Mouse (Mus musculus): ENCODE data around the gene Upf3b. TPM values are rescaled to one million over a fixed set of nuclear protein-coding genes. Genes with fewer than 3 reads are reported as not detected.
A peak's percentile ranks its signal among the peaks of the same experiment; 100 is the strongest.

Upf3b gene
- polyA plus RNA-seq, 1 experiment from 2014 or later = 19.4 TPM

GRCm38 (mm10) chrX:37117085-37117484 is 7.0 kb upstream of the Upf3b start:
- Histone ChIP-seq H3K9me3 (ENCODE audit: control insufficient read depth, low read length) (no peaks in the 10 kb centered on the region), H3K9ac (ENCODE audit: low read length) (no peak overlapping the region), H3K36me3 (ENCODE audit: control insufficient read depth, insufficient read depth, low read length) (no peaks in the 10 kb centered on the region), H3K27ac (ENCODE audit: low read length) (no peak overlapping the region), H3K4me1 (replicated peaks; ENCODE audit: control insufficient read depth, insufficient read depth, low read length) (no peaks in the 10 kb centered on the region), H3K4me3 (ENCODE audit: low read length) (no peak overlapping the region), H3K27me3 (ENCODE audit: control insufficient read depth, insufficient read depth, low read depth, low read length) (no peaks in the 10 kb centered on the region), H3K4me2 (ENCODE audit: low read depth, low read length) (no peak overlapping the region)
- ATAC-seq (ENCODE audit: low read depth) = 0 out of 2 replicates have a peak, but pooled peaks have one; percentile 43
- no CpG with 5 or more reads among the region's 5 CpGs for WGBS

DNA sequence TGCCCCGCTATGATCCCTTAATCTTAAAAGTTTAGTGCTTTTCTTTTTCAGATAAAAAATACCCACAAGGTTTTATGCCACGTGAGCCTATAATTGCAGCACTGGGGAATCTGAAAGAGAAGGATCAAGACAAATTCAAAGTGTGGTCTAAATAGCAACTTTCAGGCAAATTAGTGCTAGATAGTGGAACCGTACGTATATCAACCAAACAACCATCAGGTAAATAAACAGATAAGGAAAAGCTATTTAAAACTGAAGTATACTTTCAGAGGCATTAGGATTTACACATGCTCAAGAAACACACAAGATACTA is 715 bp upstream of the Upf3b start:
- Histone ChIP-seq H3K4me1 (replicated peaks; ENCODE audit: control insufficient read depth, insufficient read depth, low read length) (no peaks in the 10 kb centered on the region), H3K4me3 (ENCODE audit: low read length) (no peak overlapping the region), H3K9ac (ENCODE audit: low read length) (no peak overlapping the region), H3K36me3 (ENCODE audit: control insufficient read depth, insufficient read depth, low read length) (no peaks in the 10 kb centered on the region), H3K4me2 (ENCODE audit: low read depth, low read length) (no peak overlapping the region), H3K27me3 (ENCODE audit: control insufficient read depth, insufficient read depth, low read depth, low read length) (no peaks in the 10 kb centered on the region), H3K9me3 (ENCODE audit: control insufficient read depth, low read length) (no peaks in the 10 kb centered on the region), H3K27ac (ENCODE audit: low read length) (no peak overlapping the region)
- 76% methylated on average over 4 of the region's 4 CpGs for WGBS
- no peak for ATAC-seq (ENCODE audit: low read depth)

DNA sequence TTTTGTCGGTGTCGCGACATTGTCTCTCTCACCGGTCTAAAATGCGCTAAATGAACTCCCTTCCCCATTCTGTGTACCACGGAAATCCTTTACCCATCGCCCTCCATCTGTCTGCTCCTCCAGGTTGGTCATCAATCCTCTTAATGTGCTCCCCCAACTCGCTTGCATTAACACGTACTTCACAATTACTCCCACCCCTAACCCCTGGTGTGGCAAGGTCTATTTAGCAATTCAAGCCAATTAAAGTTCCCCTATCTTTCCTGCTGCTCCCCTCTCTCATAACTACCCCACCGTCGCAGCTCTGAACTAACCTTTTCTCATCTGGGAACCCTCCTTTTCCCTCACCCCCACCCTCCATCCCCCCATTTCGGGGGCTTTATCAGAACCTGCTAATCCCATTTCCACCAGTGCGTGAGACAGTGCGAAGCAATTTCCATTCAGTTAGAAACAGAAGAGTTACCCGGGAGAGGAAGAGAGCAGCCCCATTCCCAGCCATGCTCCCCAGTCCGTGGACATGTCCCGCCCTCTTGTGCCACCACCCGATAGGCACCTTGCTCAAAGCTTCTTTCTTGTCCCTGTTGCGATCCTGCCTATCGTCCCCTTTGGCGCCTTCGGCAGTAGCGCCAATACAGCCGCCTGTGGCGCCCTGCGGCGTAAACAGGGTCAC is 463 bp downstream of the Upf3b start:
- peak; percentile 75 for ATAC-seq (ENCODE audit: low read depth)
- no peaks in the 10 kb centered on the region for H3K27me3 ChIP-seq (ENCODE audit: control insufficient read depth, insufficient read depth, low read depth, low read length)
- H3K36me3 ChIP-seq (ENCODE audit: control insufficient read depth, insufficient read depth, low read length) = no peaks in the 10 kb centered on the region
- no peaks in the 10 kb centered on the region for H3K4me1 ChIP-seq (replicated peaks; ENCODE audit: control insufficient read depth, insufficient read depth, low read length)
- H3K9me3 ChIP-seq (ENCODE audit: control insufficient read depth, low read length) = no peaks in the 10 kb centered on the region
- peak overlapping the region; percentile 70 for H3K4me3 ChIP-seq (ENCODE audit: low read length)
- H3K27ac ChIP-seq (ENCODE audit: low read length) = peak overlapping the region; percentile 90
- 11% methylated on average over 27 of the region's 27 CpGs for WGBS
- peak overlapping the region; percentile 71 for H3K9ac ChIP-seq (ENCODE audit: low read length)
- peak overlapping the region; percentile 67 for H3K4me2 ChIP-seq (ENCODE audit: low read depth, low read length)

DNA sequence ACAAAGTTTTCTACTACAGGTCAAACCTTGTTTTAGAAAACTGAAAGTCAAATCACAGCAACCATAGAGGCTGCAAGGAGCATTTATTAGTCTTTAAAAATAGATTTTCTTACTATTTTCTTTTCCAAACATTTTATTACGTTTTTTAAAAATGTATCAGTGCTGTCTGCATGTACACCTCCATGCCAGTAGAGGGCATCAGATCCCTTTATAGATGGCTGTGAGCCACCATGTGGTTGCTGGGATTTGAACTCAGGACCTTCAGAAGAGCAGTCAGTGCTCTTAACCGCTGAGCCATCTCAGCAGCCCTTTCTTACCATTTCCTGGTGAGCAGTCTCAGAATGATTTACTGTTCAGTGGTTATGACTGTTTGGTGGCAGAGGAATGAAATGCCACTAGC is 6.3 kb downstream of the Upf3b start:
- Histone ChIP-seq H3K9me3 (ENCODE audit: control insufficient read depth, low read length) (no peaks in the 10 kb centered on the region), H3K27ac (ENCODE audit: low read length) (no peak overlapping the region), H3K4me1 (replicated peaks; ENCODE audit: control insufficient read depth, insufficient read depth, low read length) (no peaks in the 10 kb centered on the region), H3K4me3 (ENCODE audit: low read length) (no peak overlapping the region), H3K4me2 (ENCODE audit: low read depth, low read length) (no peak overlapping the region), H3K9ac (ENCODE audit: low read length) (no peak overlapping the region), H3K27me3 (ENCODE audit: control insufficient read depth, insufficient read depth, low read depth, low read length) (no peaks in the 10 kb centered on the region), H3K36me3 (ENCODE audit: control insufficient read depth, insufficient read depth, low read length) (0 out of 2 replicates have a peak, but pooled peaks cover 2% of the 10 kb centered on the region)
- WGBS = 78% methylated on average over 2 of the region's 2 CpGs
- no peak for ATAC-seq (ENCODE audit: low read depth)

DNA sequence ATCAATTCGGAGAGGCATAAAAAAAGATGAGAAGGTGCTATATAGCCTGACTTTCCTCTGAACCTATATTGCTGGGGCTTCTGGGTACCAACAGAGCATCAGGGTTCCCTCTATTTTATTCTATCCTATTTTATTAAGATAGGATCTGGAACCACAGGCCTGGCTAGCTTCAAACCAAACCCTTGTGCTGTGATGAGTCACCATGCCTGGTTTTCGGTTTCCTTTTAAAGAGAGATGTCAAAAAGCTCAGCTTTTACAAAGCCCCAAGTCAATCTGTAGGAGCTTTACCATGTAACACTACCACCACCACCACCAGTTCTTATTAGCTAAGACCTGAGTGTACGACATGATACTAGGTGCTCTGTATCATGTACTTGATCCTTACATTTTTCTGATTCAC is 11.4 kb downstream of the Upf3b start:
- Histone ChIP-seq H3K4me3 (ENCODE audit: low read length) (no peak overlapping the region), H3K4me1 (replicated peaks; ENCODE audit: control insufficient read depth, insufficient read depth, low read length) (no peaks in the 10 kb centered on the region), H3K4me2 (ENCODE audit: low read depth, low read length) (no peak overlapping the region), H3K27ac (ENCODE audit: low read length) (no peak overlapping the region), H3K9ac (ENCODE audit: low read length) (no peak overlapping the region), H3K27me3 (ENCODE audit: control insufficient read depth, insufficient read depth, low read depth, low read length) (no peaks in the 10 kb centered on the region), H3K9me3 (ENCODE audit: control insufficient read depth, low read length) (no peaks in the 10 kb centered on the region), H3K36me3 (ENCODE audit: control insufficient read depth, insufficient read depth, low read length) (peaks cover 6% of the 10 kb centered on the region; the same call in 1 of the 2 replicates)
- no peak for ATAC-seq (ENCODE audit: low read depth)
- WGBS = 90% methylated on average over 3 of the region's 3 CpGs

GRCm38 (mm10) chrX:37095106-37095768 is 14.9 kb downstream of the Upf3b start:
- H3K27ac ChIP-seq (ENCODE audit: low read length) = no peak overlapping the region
- no peak overlapping the region for H3K4me2 ChIP-seq (ENCODE audit: low read depth, low read length)
- 82% methylated on average over 11 of the region's 11 CpGs for WGBS
- peaks cover 4% of the 10 kb centered on the region; the same call in 1 of the 2 replicates for H3K36me3 ChIP-seq (ENCODE audit: control insufficient read depth, insufficient read depth, low read length)
- H3K27me3 ChIP-seq (ENCODE audit: control insufficient read depth, insufficient read depth, low read depth, low read length) = no peaks in the 10 kb centered on the region
- ATAC-seq (ENCODE audit: low read depth) = no peak
- no peaks in the 10 kb centered on the region for H3K4me1 ChIP-seq (replicated peaks; ENCODE audit: control insufficient read depth, insufficient read depth, low read length)
- no peak overlapping the region for H3K4me3 ChIP-seq (ENCODE audit: low read length)
- H3K9ac ChIP-seq (ENCODE audit: low read length) = no peak overlapping the region
- no peaks in the 10 kb centered on the region for H3K9me3 ChIP-seq (ENCODE audit: control insufficient read depth, low read length)

DNA sequence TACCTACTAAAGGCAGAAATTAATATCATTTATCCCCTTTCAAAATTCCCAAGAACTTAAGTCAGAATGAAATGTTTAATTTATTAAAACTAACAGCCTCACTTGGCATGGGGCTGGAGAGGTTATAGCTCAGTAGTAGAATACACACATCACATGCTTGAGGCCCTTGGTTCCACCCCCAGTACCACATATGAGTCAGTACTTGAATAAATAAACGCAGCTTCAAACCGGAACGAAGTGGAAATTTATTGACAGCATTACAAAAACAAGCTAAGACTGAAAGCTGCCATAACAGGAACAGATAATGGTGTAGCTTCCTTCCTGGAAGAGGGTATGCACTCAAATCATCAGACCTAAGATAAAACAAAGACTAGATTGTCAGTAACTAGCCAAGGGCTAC is 18.7 kb downstream of the Upf3b start:
- peaks cover 4% of the 10 kb centered on the region; the same call in 1 of the 2 replicates for H3K36me3 ChIP-seq (ENCODE audit: control insufficient read depth, insufficient read depth, low read length)
- H3K4me1 ChIP-seq (replicated peaks; ENCODE audit: control insufficient read depth, insufficient read depth, low read length) = no peaks in the 10 kb centered on the region
- 53% methylated on average over 3 of the region's 3 CpGs for WGBS
- H3K9me3 ChIP-seq (ENCODE audit: control insufficient read depth, low read length) = no peaks in the 10 kb centered on the region
- H3K9ac ChIP-seq (ENCODE audit: low read length) = no peak overlapping the region
- no peak overlapping the region for H3K4me3 ChIP-seq (ENCODE audit: low read length)
- ATAC-seq (ENCODE audit: low read depth) = no peak
- no peak overlapping the region for H3K4me2 ChIP-seq (ENCODE audit: low read depth, low read length)
- no peaks in the 10 kb centered on the region for H3K27me3 ChIP-seq (ENCODE audit: control insufficient read depth, insufficient read depth, low read depth, low read length)
- H3K27ac ChIP-seq (ENCODE audit: low read length) = no peak overlapping the region

- Histone ChIP-seq H3K27me3 (ENCODE audit: control insufficient read depth, insufficient read depth, low read depth, low read length) (no peaks in the 10 kb centered on the region), H3K4me2 (ENCODE audit: low read depth, low read length) (no peak overlapping the region), H3K9me3 (ENCODE audit: control insufficient read depth, low read length) (no peaks in the 10 kb centered on the region), H3K36me3 (ENCODE audit: control insufficient read depth, insufficient read depth, low read length) (no peaks in the 10 kb centered on the region), H3K4me3 (ENCODE audit: low read length) (no peak overlapping the region), H3K9ac (ENCODE audit: low read length) (no peak overlapping the region), H3K27ac (ENCODE audit: low read length) (no peak overlapping the region), H3K4me1 (replicated peaks; ENCODE audit: control insufficient read depth, insufficient read depth, low read length) (no peaks in the 10 kb centered on the region)
- ATAC-seq (ENCODE audit: low read depth) = no peak
- WGBS = 86% methylated on average over 1 of the region's 1 CpGs
Measured at GRCm38 (mm10) chrX:37088778-37089177, 21.3 kb downstream of the Upf3b start.

DNA sequence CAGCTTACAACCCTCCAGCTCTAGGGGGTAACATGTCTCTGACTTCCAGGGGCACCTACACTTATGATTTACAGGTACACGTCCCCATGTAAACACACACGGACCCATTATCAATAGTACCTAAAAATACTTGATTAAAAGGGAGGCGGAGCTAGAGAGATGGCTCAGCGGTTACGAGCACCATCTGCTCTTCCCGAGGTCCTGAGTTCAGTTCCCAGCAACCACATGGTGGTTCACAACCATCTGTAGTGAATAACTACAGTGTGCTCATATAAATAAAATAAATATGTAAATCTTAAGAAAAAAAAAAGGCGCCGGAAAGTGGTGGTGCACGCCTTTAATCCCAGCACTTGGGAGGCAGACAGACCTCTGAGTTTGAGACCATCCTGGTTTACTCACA is 24.5 kb downstream of the Upf3b start:
- H3K36me3 ChIP-seq (ENCODE audit: control insufficient read depth, insufficient read depth, low read length) = peaks cover 7% of the 10 kb centered on the region
- peak overlapping the region; percentile 93 for H3K27ac ChIP-seq (ENCODE audit: low read length)
- no peaks in the 10 kb centered on the region for H3K27me3 ChIP-seq (ENCODE audit: control insufficient read depth, insufficient read depth, low read depth, low read length)
- H3K4me3 ChIP-seq (ENCODE audit: low read length) = peak overlapping the region; percentile 65
- 12% methylated on average over 9 of the region's 9 CpGs for WGBS
- H3K4me2 ChIP-seq (ENCODE audit: low read depth, low read length) = peak overlapping the region; percentile 56
- H3K9ac ChIP-seq (ENCODE audit: low read length) = peak overlapping the region; percentile 26; the same call in 1 of the 2 replicates
- H3K4me1 ChIP-seq (replicated peaks; ENCODE audit: control insufficient read depth, insufficient read depth, low read length) = peaks cover 7% of the 10 kb centered on the region; the same call in 1 of the 2 replicates
- no peaks in the 10 kb centered on the region for H3K9me3 ChIP-seq (ENCODE audit: control insufficient read depth, low read length)
- no peak; the same call in 1 of the 2 replicates for ATAC-seq (ENCODE audit: low read depth)
